Mouse (Mus musculus): ENCODE data around the gene Ffar2. TPM values are rescaled to one million over a fixed set of nuclear protein-coding genes. Genes with fewer than 3 reads are reported as not detected.

Gene Ffar2
- polyA plus RNA-seq, 1 experiment from 2014 or later: 0.10 TPM

GRCm38 (mm10) chr7:30769236-30769635 is 54.3 kb downstream of the Ffar2 start:
- Histone ChIP-seq H3K4me1 (ENCODE audit: control insufficient read depth, insufficient read depth, low read depth, low read length) (no peaks in the 10 kb centered on the region), H3K9me3 (ENCODE audit: control insufficient read depth, low read length) (no peaks in the 10 kb centered on the region), H3K27me3 (replicated peaks; ENCODE audit: control insufficient read depth, insufficient read depth, low read length) (no peaks in the 10 kb centered on the region), H3K36me3 (ENCODE audit: control insufficient read depth, insufficient read depth, low read length) (no peaks in the 10 kb centered on the region), H3K9ac (ENCODE audit: low read depth, low read length) (no peak overlapping the region), H3K27ac (ENCODE audit: low read depth, low read length) (no peak overlapping the region), H3K4me3 (ENCODE audit: low read length) (no peak overlapping the region), H3K4me2 (ENCODE audit: low read length) (no peak overlapping the region)
- WGBS: 32% methylated on average over 9 of the region's 9 CpGs
- ATAC-seq: no peak

Other genes starting within 250 kb of the Ffar2 start
- 8.1 and 9.3 TPM in 2 replicates for gene Kmt2b, start 235.0 kb downstream of the Ffar2 start, polyA plus RNA-seq (2015; fragmentation: Nextera tagmentation; extraction: Ambion mirVana)
- gene Zbtb32, start 224.9 kb downstream of the Ffar2 start, polyA plus RNA-seq (2015; fragmentation: Nextera tagmentation; extraction: Ambion mirVana): 0.11 and 0.21 TPM in 2 replicates
- 0.70 and 0.72 TPM in 2 replicates for gene Upk1a, start 210.9 kb downstream of the Ffar2 start, polyA plus RNA-seq (2015; fragmentation: Nextera tagmentation; extraction: Ambion mirVana)
- gene Cox6b1, start 197.6 kb downstream of the Ffar2 start, polyA plus RNA-seq (2015; fragmentation: Nextera tagmentation; extraction: Ambion mirVana): 1,112 and 1,310 TPM in 2 replicates
- not detected in 2 replicates for gene Etv2, start 187.9 kb downstream of the Ffar2 start, polyA plus RNA-seq (2015; fragmentation: Nextera tagmentation; extraction: Ambion mirVana)
- 125 and 128 TPM in 2 replicates for gene Rbm42, start 173.5 kb downstream of the Ffar2 start, polyA plus RNA-seq (2015; fragmentation: Nextera tagmentation; extraction: Ambion mirVana)
- 25.7 and 28.8 TPM in 2 replicates for gene Haus5, start 158.8 kb downstream of the Ffar2 start, polyA plus RNA-seq (2015; fragmentation: Nextera tagmentation; extraction: Ambion mirVana)
- not detected in 2 replicates for gene Pmis2, start 152.2 kb downstream of the Ffar2 start, polyA plus RNA-seq (2015; fragmentation: Nextera tagmentation; extraction: Ambion mirVana)
- not detected in 2 replicates for gene 2200002J24Rik, start 124.8 kb downstream of the Ffar2 start, polyA plus RNA-seq (2015; fragmentation: Nextera tagmentation; extraction: Ambion mirVana)
- 3.0 and 3.7 TPM in 2 replicates for gene Atp4a, start 111.6 kb downstream of the Ffar2 start, polyA plus RNA-seq (2015; fragmentation: Nextera tagmentation; extraction: Ambion mirVana)
- 278 and 301 TPM in 2 replicates for gene Tmem147, start 94.2 kb downstream of the Ffar2 start, polyA plus RNA-seq (2015; fragmentation: Nextera tagmentation; extraction: Ambion mirVana)
- 0.82 and 1.1 TPM in 2 replicates for gene Gapdhs, start 80.1 kb downstream of the Ffar2 start, polyA plus RNA-seq (2015; fragmentation: Nextera tagmentation; extraction: Ambion mirVana)
- gene Sbsn, start 72.3 kb downstream of the Ffar2 start, polyA plus RNA-seq (2015; fragmentation: Nextera tagmentation; extraction: Ambion mirVana): 0.98 and 1.0 TPM in 2 replicates
- gene Dmkn, start 60.0 kb downstream of the Ffar2 start, polyA plus RNA-seq (2015; fragmentation: Nextera tagmentation; extraction: Ambion mirVana): 1.8 and 2.2 TPM in 2 replicates
- 0.38 TPM in 1 of 2 replicates, not detected in the other for gene Krtdap, start 35.9 kb downstream of the Ffar2 start, polyA plus RNA-seq (2015; fragmentation: Nextera tagmentation; extraction: Ambion mirVana)
- 0.09 and 0.21 TPM in 2 replicates for gene Ffar3, start 32.4 kb upstream of the Ffar2 start, polyA plus RNA-seq (2015; fragmentation: Nextera tagmentation; extraction: Ambion mirVana)
- 0.06 TPM in 1 of 2 replicates, not detected in the other for gene Ffar1, start 37.8 kb upstream of the Ffar2 start, polyA plus RNA-seq (2015; fragmentation: Nextera tagmentation; extraction: Ambion mirVana)
- gene Cd22, start 56.6 kb upstream of the Ffar2 start, polyA plus RNA-seq (2015; fragmentation: Nextera tagmentation; extraction: Ambion mirVana): 0.26 TPM in 1 of 2 replicates, not detected in the other
- 5.3 and 5.8 TPM in 2 replicates for gene Mag, start 91.1 kb upstream of the Ffar2 start, polyA plus RNA-seq (2015; fragmentation: Nextera tagmentation; extraction: Ambion mirVana)
- gene Hamp2, start 100.9 kb upstream of the Ffar2 start, polyA plus RNA-seq (2015; fragmentation: Nextera tagmentation; extraction: Ambion mirVana): 0.44 TPM in 1 of 2 replicates, not detected in the other
- not detected in 2 replicates for gene Hamp, start 120.3 kb upstream of the Ffar2 start, polyA plus RNA-seq (2015; fragmentation: Nextera tagmentation; extraction: Ambion mirVana)
- 25.7 and 27.3 TPM in 2 replicates for gene Usf2, start 133.0 kb upstream of the Ffar2 start, polyA plus RNA-seq (2015; fragmentation: Nextera tagmentation; extraction: Ambion mirVana)
- 24.1 and 27.8 TPM in 2 replicates for gene Lsr, start 149.7 kb upstream of the Ffar2 start, polyA plus RNA-seq (2015; fragmentation: Nextera tagmentation; extraction: Ambion mirVana)
- gene Fam187b, start 150.0 kb upstream of the Ffar2 start, polyA plus RNA-seq (2015; fragmentation: Nextera tagmentation; extraction: Ambion mirVana): 0.63 and 0.82 TPM in 2 replicates
- gene Fxyd5, start 218.7 kb upstream of the Ffar2 start, polyA plus RNA-seq (2015; fragmentation: Nextera tagmentation; extraction: Ambion mirVana): 24.4 and 32.9 TPM in 2 replicates
- 324 and 417 TPM in 2 replicates for gene Fxyd7, start 227.7 kb upstream of the Ffar2 start, polyA plus RNA-seq (2015; fragmentation: Nextera tagmentation; extraction: Ambion mirVana)
- 69.4 and 89.9 TPM in 2 replicates for gene Fxyd1, start 233.4 kb upstream of the Ffar2 start, polyA plus RNA-seq (2015; fragmentation: Nextera tagmentation; extraction: Ambion mirVana)
- gene Lgi4, start 235.6 kb upstream of the Ffar2 start, polyA plus RNA-seq (2015; fragmentation: Nextera tagmentation; extraction: Ambion mirVana): 0.50 and 0.65 TPM in 2 replicates

All from hindbrain, embryonic 16.5 days (tissue).